Mouse (Mus musculus) stomach, embryonic 15.5 days (tissue): ENCODE data around the gene Cyp2c55. TPM values are rescaled to one million over a fixed set of nuclear protein-coding genes. Genes with fewer than 3 reads are reported as not detected.

Experiments
- microRNA-seq: library from miRNA; unstranded; fragments of <30 nt; microRNA quantifications from one replicate; pipeline ENCODE4, GENCODE M21; 2016
- polyA plus RNA-seq: library from polyadenylated mRNA; unstranded; fragments of >200 nt; fragmentation: Nextera tagmentation; extraction: Ambion mirVana; gene quantifications from 2 replicates; pipeline ENCODE4 v1.2.1, GENCODE M21; 2015

Cyp2c55 gene
- polyA plus RNA-seq, 1 experiment from 2014 or later, result 0.60 TPM

Small RNAs within 50 kb of the gene (microRNA-seq; reads per million reads assigned to microRNA genes)
- not detected for gene Gm23800

Other genes starting within 250 kb of the Cyp2c55 start
- gene Noc3l, start 187.8 kb upstream of the Cyp2c55 start, polyA plus RNA-seq, result 6.9 and 7.6 TPM in 2 replicates
- gene Tbc1d12, start 170.4 kb upstream of the Cyp2c55 start, polyA plus RNA-seq, result 2.4 and 2.6 TPM in 2 replicates
- 42.8 and 45.9 TPM in 2 replicates for gene Hells, start 76.1 kb upstream of the Cyp2c55 start, polyA plus RNA-seq
- 5.7 and 7.6 TPM in 2 replicates for gene Cyp2c65, start 54.0 kb downstream of the Cyp2c55 start, polyA plus RNA-seq
- gene Cyp2c66, start 106.9 kb downstream of the Cyp2c55 start, polyA plus RNA-seq, result 0.28 and 0.55 TPM in 2 replicates